Mouse (Mus musculus) brain, embryonic 14.5 days (tissue): ENCODE data around the gene Jchain.
"Not testable (repeated sequence)": the region's sequence is repeated elsewhere in the genome, so short reads cannot be mapped to it uniquely, and the experiment has no call there.

Experiments used
- CTCF ChIP-seq: fragments of 200-500 bp; IDR thresholded peaks from 2 replicates; pipeline ENCODE4 v1.5.1; 2012; ENCODE audit warnings: inconsistent platforms, mild to moderate bottlenecking, moderate library complexity, borderline replicate concordance; ENCODE audit not compliant: insufficient read depth, insufficient read length; ENCODE audit errors: extremely low read depth
- POLR2A ChIP-seq: fragments of 200-500 bp; IDR thresholded peaks from 2 replicates; pipeline ENCODE4 v1.6.1; 2012; ENCODE audit warnings: mild to moderate bottlenecking, inconsistent platforms, borderline replicate concordance; ENCODE audit not compliant: poor library complexity, insufficient read depth, insufficient read length, severe bottlenecking; ENCODE audit errors: extremely low read depth

DNA sequence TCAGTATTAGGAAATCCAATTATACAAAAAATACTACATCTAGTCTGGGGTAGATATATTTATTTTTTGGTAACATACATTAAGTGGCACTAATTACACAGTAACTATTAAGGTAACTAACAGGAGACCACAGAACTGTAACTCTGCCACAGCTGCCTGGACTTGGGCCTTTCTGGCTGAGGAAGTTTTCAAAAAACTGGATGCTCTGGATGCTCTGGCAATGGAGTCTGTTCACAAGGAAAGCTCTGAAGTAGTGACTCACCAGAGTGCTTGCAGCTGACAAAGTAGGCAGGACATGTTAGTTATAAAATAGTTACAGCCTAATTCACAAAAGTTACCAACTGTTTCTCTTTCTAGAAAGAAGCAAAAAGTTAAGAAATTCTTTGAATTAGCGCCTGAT is 16.7 kb upstream of the Jchain start:
- not testable (repeated sequence) for TF ChIP-seq CTCF, POLR2A
